Comparison of ENCODE assay signal across 12 mouse cellular contexts in the genomic region with DNA sequence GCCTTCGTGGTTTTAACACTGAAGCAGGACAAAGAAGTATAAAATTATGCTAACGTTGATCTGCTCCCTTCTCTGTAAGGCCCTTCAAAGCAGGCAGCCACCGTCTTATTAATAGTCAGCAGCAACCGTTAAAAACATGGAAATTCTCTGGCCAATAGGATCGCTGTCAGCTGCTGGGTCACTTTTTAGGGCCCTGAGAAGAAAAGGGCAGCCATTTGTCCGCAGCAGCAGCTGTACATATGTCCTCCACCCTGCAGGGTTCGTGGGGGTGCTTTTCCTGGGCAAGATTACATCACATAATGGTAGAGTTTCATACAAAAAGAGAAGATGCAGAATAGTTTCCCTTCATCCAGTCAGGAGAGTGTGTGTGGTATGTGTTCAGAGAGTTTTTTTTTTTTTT. TPM values are rescaled to one million over a fixed set of nuclear protein-coding genes. Genes with fewer than 3 reads are reported as not detected.
DNase-seq lines count a peak whose midpoint lies in the region; ATAC-seq lines count a peak whose summit lies in the region.
"Had no signal": no experiment of that assay in that cellular context is flagged by ENCODE, and none has a peak within 500 bp of the region (broad histone marks: within the 10 kb centered on the region; RNA-seq: fewer than 3 reads in every experiment).

No protein-coding gene starts in this region.

- H3K4me3 ChIP-seq in heart, embryonic 11.5 days (ENCODE audit: low read depth, low read length), result 0 out of 2 replicates have a peak overlapping the region, but pooled peaks have one; percentile 1
- H3K4me3 ChIP-seq in forebrain, embryonic 14.5 days (ENCODE audit: low read depth, low read length), result peak overlapping the region; percentile 97
- H3K4me3 ChIP-seq in limb, embryonic 15.5 days, result no peak overlapping the region; the same call in 1 of the 2 replicates

- peak overlapping the region; percentile 40; the same call in 1 of the 2 replicates for H3K9ac ChIP-seq in heart, embryonic 11.5 days (ENCODE audit: low read depth, low read length)
- peak overlapping the region; percentile 9 for H3K9ac ChIP-seq in forebrain, embryonic 14.5 days (ENCODE audit: low read length)
- no peak overlapping the region for H3K9ac ChIP-seq in limb, embryonic 15.5 days
- H3K9ac ChIP-seq: liver, embryonic 15.5 days had no signal

- H3K27ac ChIP-seq in heart, embryonic 11.5 days (ENCODE audit: low read depth, low read length), result no peak overlapping the region
- H3K27ac ChIP-seq in forebrain, embryonic 14.5 days (ENCODE audit: low read depth, low read length), result no peak overlapping the region
- H3K27ac ChIP-seq in limb, embryonic 15.5 days, result no peak overlapping the region
- H3K27ac ChIP-seq: liver, embryonic 15.5 days had no signal

- WGBS in heart, embryonic 11.5 days (ENCODE audit: insufficient replicate concordance), result 74% methylated on average over 7 of the region's 7 CpGs
- WGBS in forebrain, embryonic 14.5 days, result 58% methylated on average over 7 of the region's 7 CpGs
- WGBS in limb, embryonic 15.5 days, result 45% methylated on average over 7 of the region's 7 CpGs

- DNase-seq in heart, postnatal 4 days, result no peak
- DNase-seq in A20 (ENCODE audit: low read depth, low spot score), result peak; percentile 75
- DNase-seq in forebrain, embryonic 14.5 days (ENCODE audit: low spot score), result no peak
- DNase-seq in urinary bladder, postnatal 14 days (ENCODE audit: low spot score), result no peak
- no peak for DNase-seq in left cerebral cortex, adult 8-10 months (ENCODE audit: low spot score in 2 of 2)
- no peak for DNase-seq in thymus, postnatal 4 days
- DNase-seq: adrenal gland, postnatal 25 days; kidney, adult 11 months; thymus, postnatal 36 days had no signal

- peak overlapping the region; percentile 64 for H3K4me2 ChIP-seq in heart, embryonic 11.5 days
- peak overlapping the region; percentile 73 for H3K4me2 ChIP-seq in forebrain, embryonic 14.5 days (ENCODE audit: low read length)
- 0 out of 2 replicates have a peak overlapping the region, but pooled peaks have one; percentile 47 for H3K4me2 ChIP-seq in limb, embryonic 15.5 days

- H3K4me1 ChIP-seq in heart, embryonic 11.5 days (ENCODE audit: control insufficient read depth, insufficient read depth, low read length), result peaks cover 3% of the 10 kb centered on the region; the same call in 1 of the 2 replicates
- peaks cover 8% of the 10 kb centered on the region; the same call in 1 of the 2 replicates for H3K4me1 ChIP-seq in forebrain, embryonic 14.5 days (ENCODE audit: control insufficient read depth, insufficient read depth, low read length)
- peaks cover 14% of the 10 kb centered on the region for H3K4me1 ChIP-seq in limb, embryonic 15.5 days

- H3K9me3 ChIP-seq in heart, embryonic 11.5 days (replicated peaks; ENCODE audit: control insufficient read depth, low read length), result no peaks in the 10 kb centered on the region
- no peaks in the 10 kb centered on the region for H3K9me3 ChIP-seq in forebrain, embryonic 14.5 days (replicated peaks; ENCODE audit: control insufficient read depth, low read length)
- H3K9me3 ChIP-seq in limb, embryonic 15.5 days, result no peaks in the 10 kb centered on the region
- H3K9me3 ChIP-seq: liver, embryonic 15.5 days had no signal

- ATAC-seq in heart, embryonic 11.5 days (replicated peaks; ENCODE audit: insufficient number of reproducible peaks, low FRiP score, low TSS enrichment), result no peak
- no peak for ATAC-seq in forebrain, embryonic 14.5 days
- no peak for ATAC-seq in limb, embryonic 15.5 days (ENCODE audit: insufficient number of reproducible peaks, low FRiP score, low TSS enrichment, low read depth)

- peaks cover 33% of the 10 kb centered on the region for H3K36me3 ChIP-seq in heart, embryonic 11.5 days (ENCODE audit: control insufficient read depth, insufficient read depth, low read length)
- peaks cover 52% of the 10 kb centered on the region for H3K36me3 ChIP-seq in forebrain, embryonic 14.5 days (ENCODE audit: control insufficient read depth, insufficient read depth, low read length)
- H3K36me3 ChIP-seq in limb, embryonic 15.5 days, result peaks cover 42% of the 10 kb centered on the region

- H3K27me3 ChIP-seq in heart, embryonic 11.5 days (ENCODE audit: control insufficient read depth, insufficient read depth, low read length), result no peaks in the 10 kb centered on the region
- H3K27me3 ChIP-seq in forebrain, embryonic 14.5 days (replicated peaks; ENCODE audit: control insufficient read depth, insufficient read depth, low read length), result no peaks in the 10 kb centered on the region
- H3K27me3 ChIP-seq in limb, embryonic 15.5 days, result no peaks in the 10 kb centered on the region

RNA-seq across cellular contexts. Expression of gene Ccng2, which starts 3.0 kb away (rescaled TPM):
- polyA plus RNA-seq in heart, embryonic 11.5 days (2014; fragmentation: Nextera tagmentation; extraction: Ambion mirVana), result 39.5 and 44.0 TPM in 2 replicates
- 10 to 100 TPM; 16.8 to 18.9 TPM for total RNA-seq in heart, postnatal 4 days (2021)
- polyA plus RNA-seq in forebrain, embryonic 14.5 days (2014; fragmentation: Nextera tagmentation; extraction: Ambion mirVana), result 140 and 156 TPM in 2 replicates
- polyA plus RNA-seq in limb, embryonic 15.5 days (2015; fragmentation: Nextera tagmentation; extraction: Ambion mirVana), result 59.0 and 61.4 TPM in 2 replicates
- 10 to 100 TPM; 35.5 to 39.6 (median 38.0) TPM for total RNA-seq in left cerebral cortex, adult 8-10 months (2022)
